Mouse (Mus musculus) intestine, postnatal 0 days (tissue): ENCODE results near the gene Dcpp1. TPM values are rescaled to one million over a fixed set of nuclear protein-coding genes. Genes with fewer than 3 reads are reported as not detected.
"Not testable (repeated sequence)": the region's sequence is repeated elsewhere in the genome, so short reads cannot be mapped to it uniquely, and the experiment has no call there.

ENCODE experiments used
- ATAC-seq: fragments of 200-750 bp; cut with Nextera tagmentation; 2 replicates; pipeline ENCODE4 v1.8.0; 2017; ENCODE audit warnings: mild to moderate bottlenecking, moderate TSS enrichment, moderate library complexity
- H3K27ac ChIP-seq: fragments of 300-500 bp; sonication (generic); 2 replicates; pipeline ENCODE4 v1.5.1; 2014; ENCODE audit warnings: mild to moderate bottlenecking, low read depth, low read length, moderate library complexity
- H3K27me3 ChIP-seq: fragments of 300-500 bp; sonication (generic); replicated peaks from 2 replicates; pipeline ENCODE4 v1.6.1; 2014; ENCODE audit warnings: low read length, mixed read lengths; ENCODE audit not compliant: control insufficient read depth, insufficient read depth
- H3K36me3 ChIP-seq: fragments of 300-500 bp; sonication (generic); 2 replicates; pipeline ENCODE4 v1.6.1; 2014; ENCODE audit warnings: mild to moderate bottlenecking, moderate library complexity; ENCODE audit not compliant: control insufficient read depth, insufficient read depth
- H3K4me1 ChIP-seq: fragments of 300-500 bp; sonication (generic); replicated peaks from 2 replicates; pipeline ENCODE4 v1.6.1; 2014; ENCODE audit warnings: antibody characterized with exemption, low read length, mixed read lengths; ENCODE audit not compliant: control insufficient read depth, insufficient read depth
- H3K4me2 ChIP-seq: fragments of 300-500 bp; sonication (generic); replicated peaks from 2 replicates; pipeline ENCODE4 v1.6.1; 2014; ENCODE audit warnings: low read depth, mild to moderate bottlenecking, moderate library complexity
- H3K4me3 ChIP-seq: fragments of 300-500 bp; sonication (generic); 2 replicates; pipeline ENCODE4 v1.5.1; 2014; ENCODE audit warnings: low read depth, low read length
- H3K9ac ChIP-seq: fragments of 300-500 bp; sonication (generic); 2 replicates; pipeline ENCODE4 v1.6.1; 2014; ENCODE audit warnings: mild to moderate bottlenecking, low read depth, low read length
- H3K9me3 ChIP-seq: fragments of 300-500 bp; sonication (generic); 2 replicates; pipeline ENCODE4 v1.6.1; 2016; ENCODE audit warnings: mixed run types; ENCODE audit not compliant: control insufficient read depth
- CTCF ChIP-seq: sonication (generic); IDR thresholded peaks from 2 replicates; pipeline ENCODE4 v1.5.1; 2016; ENCODE audit warnings: low read depth, mild to moderate bottlenecking, control low read depth, antibody characterized with exemption, moderate library complexity
- WGBS: fragments of 180-500 bp; shearing (Covaris S2); extraction: QIAGEN DNeasy Blood & Tissue Kit; methylation state at CpG from one replicate; pipeline ENCODE4 v1.1.7; 2014; 5-methylcytosine and 5-hydroxymethylcytosine counted together
- polyA plus RNA-seq: library from polyadenylated mRNA; unstranded; fragments of >200 nt; fragmentation: Nextera tagmentation; extraction: Ambion mirVana; gene quantifications from 2 replicates; pipeline ENCODE4 v1.2.1, GENCODE M21; 2015

Gene Dcpp1
- polyA plus RNA-seq, 1 experiment from 2014 or later: 6.3 TPM

DNA sequence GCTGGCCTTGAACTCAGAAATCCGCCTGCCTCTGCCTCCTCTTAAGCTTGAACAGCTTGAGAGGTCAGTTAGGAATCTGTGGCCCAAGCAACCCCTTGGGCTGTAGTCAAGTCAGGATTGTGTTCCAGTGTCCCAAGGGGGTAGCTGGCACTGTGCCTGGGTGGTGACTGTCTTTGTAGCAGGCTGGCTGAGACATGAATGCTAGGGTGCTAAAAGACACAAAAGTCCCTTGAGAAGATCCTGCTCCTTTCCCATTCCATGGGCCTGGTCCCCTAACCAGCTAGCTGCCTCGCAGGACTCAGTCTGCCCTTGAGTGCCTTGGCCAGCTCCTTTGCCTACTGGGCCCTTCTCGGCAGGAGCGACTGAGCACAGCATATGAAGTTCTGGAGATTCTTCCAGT, 17.8 kb upstream of the Dcpp1 start:
- no peaks in the 10 kb centered on the region for H3K36me3 ChIP-seq
- ATAC-seq: no peak
- H3K4me3 ChIP-seq: no peak overlapping the region
- no peaks in the 10 kb centered on the region for H3K9me3 ChIP-seq
- H3K4me2 ChIP-seq: no peak overlapping the region
- no peaks in the 10 kb centered on the region for H3K27me3 ChIP-seq
- H3K9ac ChIP-seq: no peak overlapping the region
- TF ChIP-seq CTCF: no peak
- no peaks in the 10 kb centered on the region for H3K4me1 ChIP-seq
- WGBS: 85% methylated on average over 4 of the region's 4 CpGs
- H3K27ac ChIP-seq: no peak overlapping the region

DNA sequence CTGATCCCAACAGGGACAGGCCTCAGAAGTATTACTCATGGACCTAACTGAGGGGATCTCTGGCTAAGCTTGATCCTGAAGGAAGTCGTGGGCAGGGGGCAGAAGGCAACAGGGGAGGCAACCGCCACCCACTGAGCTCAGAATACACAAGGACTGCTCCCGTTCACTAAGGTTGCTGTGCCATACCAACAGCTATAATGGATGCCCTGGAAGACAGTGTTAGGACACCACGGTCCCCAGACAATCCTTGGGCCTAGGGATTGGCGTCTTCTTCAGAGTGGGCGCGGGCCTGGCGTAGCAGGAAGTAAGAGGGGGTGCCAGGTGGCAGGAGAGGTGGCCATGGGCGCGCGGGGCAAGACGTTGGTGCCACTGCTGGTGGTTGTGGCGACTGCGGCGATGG, 12.9 kb upstream of the Dcpp1 start, which contains the start of gene Prss21:
Prss21 (plus strand) TSS at position 301 of the 400 bp plus-strand sequence.
- no peak within 1 kb of the TSS for H3K9ac ChIP-seq
- H3K4me1 ChIP-seq: no peaks in the 10 kb centered on the region
- WGBS: 86% methylated on average over 15 of the region's 15 CpGs
- no peak within 1 kb of the TSS for H3K4me3 ChIP-seq
- H3K27ac ChIP-seq: no peak within 1 kb of the TSS
- no peaks in the 10 kb centered on the region for H3K9me3 ChIP-seq
- ATAC-seq: no peak
- no peak for TF ChIP-seq CTCF
- H3K4me2 ChIP-seq: no peak within 1 kb of the TSS
- no peaks in the 10 kb centered on the region for H3K27me3 ChIP-seq
- no peaks in the 10 kb centered on the region for H3K36me3 ChIP-seq

DNA sequence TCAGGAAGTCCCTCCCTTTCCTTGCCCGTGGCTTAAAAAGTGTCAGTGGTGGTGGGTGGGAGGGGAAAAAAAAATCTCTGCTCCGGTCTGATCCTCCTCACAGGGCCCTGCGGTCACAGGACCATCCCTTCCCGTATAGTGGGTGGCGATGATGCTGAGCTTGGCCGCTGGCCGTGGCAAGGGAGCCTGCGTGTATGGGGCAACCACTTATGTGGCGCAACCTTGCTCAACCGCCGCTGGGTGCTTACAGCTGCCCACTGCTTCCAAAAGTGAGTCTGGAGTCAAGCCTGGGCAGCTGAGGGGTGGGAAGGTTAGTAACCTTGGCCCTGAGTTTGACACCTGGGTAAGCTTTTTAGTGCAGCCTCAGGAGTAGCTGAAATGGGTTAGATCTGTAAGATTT, 12.2 kb upstream of the Dcpp1 start:
- no peak for ATAC-seq
- Histone ChIP-seq H3K27me3 (no peaks in the 10 kb centered on the region), H3K4me3 (no peak overlapping the region), H3K4me1 (no peaks in the 10 kb centered on the region), H3K4me2 (no peak overlapping the region), H3K27ac (no peak overlapping the region), H3K36me3 (no peaks in the 10 kb centered on the region), H3K9me3 (no peaks in the 10 kb centered on the region), H3K9ac (no peak overlapping the region)
- no peak for TF ChIP-seq CTCF
- WGBS: 90% methylated on average over 11 of the region's 11 CpGs

DNA sequence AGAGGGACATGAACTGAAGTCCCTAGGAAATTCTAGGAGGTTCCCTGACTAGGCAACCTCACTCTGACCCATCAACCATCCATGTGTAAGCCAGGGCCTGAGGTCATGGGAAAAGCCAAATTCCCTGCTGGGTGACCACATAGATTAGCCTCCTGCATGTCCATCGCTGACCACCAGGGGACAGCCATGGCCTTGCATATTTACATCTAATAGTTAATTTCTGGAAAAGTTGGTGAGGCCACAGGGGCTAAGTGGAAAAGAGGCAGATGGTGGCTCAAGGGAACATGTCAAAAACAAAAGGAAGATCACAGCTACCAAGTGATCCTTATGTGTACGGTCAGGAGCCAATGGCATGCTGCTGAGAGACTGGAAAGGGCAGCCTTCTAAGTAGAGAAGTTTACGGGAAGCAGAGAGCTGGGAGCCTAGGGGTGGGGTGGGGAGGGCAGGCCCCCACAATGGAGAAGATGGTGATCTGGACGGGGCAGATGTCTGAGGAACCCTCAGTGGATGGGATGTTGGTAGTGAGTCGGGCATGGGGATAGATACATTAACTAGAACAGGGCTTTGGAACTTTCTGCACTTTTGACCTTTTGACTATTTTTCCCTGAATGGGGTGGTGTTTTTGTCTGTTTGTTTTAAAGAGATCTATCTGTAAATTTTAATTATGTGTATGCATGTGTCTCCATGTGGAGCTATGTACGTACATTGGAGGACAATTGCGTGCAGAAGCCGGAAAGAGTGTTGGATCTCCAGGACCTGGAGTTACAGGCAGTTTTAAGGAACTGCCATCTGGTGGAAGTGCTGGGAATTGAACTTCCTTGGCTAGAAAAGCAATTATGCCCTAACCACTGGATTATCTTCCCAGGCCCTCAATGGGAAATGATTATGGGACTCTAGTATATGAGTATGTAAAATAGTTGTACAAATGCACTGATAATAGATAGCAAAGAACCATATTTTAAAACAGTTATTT, 6.5 kb upstream of the Dcpp1 start:
- H3K36me3 ChIP-seq: no peaks in the 10 kb centered on the region
- no peak overlapping the region for H3K9ac ChIP-seq
- no peak overlapping the region for H3K4me3 ChIP-seq
- no peak overlapping the region for H3K4me2 ChIP-seq
- 41% methylated on average over 8 of the region's 8 CpGs for WGBS
- no peaks in the 10 kb centered on the region for H3K9me3 ChIP-seq
- H3K27me3 ChIP-seq: no peaks in the 10 kb centered on the region
- no peaks in the 10 kb centered on the region for H3K4me1 ChIP-seq
- H3K27ac ChIP-seq: no peak overlapping the region
- TF ChIP-seq CTCF: peak; percentile 93
- 0 out of 2 replicates have a peak, but pooled peaks have one; percentile 35 for ATAC-seq

DNA sequence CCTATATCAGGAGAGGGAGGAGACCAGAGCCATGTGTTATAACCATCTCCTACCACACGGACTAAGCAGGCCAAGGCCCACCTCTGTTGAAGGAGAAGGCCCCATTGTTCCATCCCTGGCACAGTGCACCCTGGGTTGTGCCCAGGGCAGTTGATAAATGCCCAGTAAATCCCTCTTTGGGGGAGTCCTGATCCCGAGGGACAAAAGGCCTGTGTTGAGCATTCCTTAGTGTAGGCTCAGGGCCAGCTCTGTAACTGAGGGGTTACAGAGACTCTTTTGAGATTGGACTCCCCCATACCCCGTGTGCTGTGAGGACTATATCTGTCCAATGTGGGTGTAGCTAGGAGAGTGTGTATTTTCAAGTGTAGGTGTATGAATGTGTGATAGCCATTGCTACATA, 3.9 kb upstream of the Dcpp1 start:
- H3K27me3 ChIP-seq: no peaks in the 10 kb centered on the region
- 48% methylated on average over 3 of the region's 3 CpGs for WGBS
- H3K27ac ChIP-seq: no peak overlapping the region
- H3K9me3 ChIP-seq: no peaks in the 10 kb centered on the region
- H3K9ac ChIP-seq: no peak overlapping the region
- H3K4me3 ChIP-seq: no peak overlapping the region
- ATAC-seq: no peak
- TF ChIP-seq CTCF: no peak
- no peaks in the 10 kb centered on the region for H3K36me3 ChIP-seq
- H3K4me1 ChIP-seq: no peaks in the 10 kb centered on the region
- H3K4me2 ChIP-seq: no peak overlapping the region

DNA sequence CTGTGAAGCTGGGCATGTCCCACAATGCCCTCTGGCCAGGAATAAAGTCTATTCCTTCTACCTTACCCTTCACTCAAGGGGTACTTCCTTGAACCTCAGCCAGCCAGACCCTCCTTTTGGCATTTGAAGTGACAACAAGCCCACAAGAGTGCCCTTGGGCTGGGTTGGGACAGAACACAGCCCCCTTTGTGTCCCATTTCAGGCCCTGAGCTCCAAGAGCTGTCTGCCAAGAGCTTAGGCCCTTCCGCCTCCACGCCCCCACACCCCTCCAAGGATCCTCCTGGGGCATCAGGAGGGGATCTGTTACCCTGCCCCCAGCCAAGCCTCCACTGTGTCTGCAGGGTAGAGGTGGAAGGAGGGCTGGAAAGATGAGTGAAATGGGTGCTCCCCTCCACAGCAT, 3.5 kb upstream of the Dcpp1 start:
- Histone ChIP-seq H3K27ac (no peak overlapping the region), H3K36me3 (no peaks in the 10 kb centered on the region), H3K4me3 (no peak overlapping the region), H3K4me1 (no peaks in the 10 kb centered on the region), H3K9ac (no peak overlapping the region), H3K4me2 (no peak overlapping the region), H3K27me3 (no peaks in the 10 kb centered on the region), H3K9me3 (no peaks in the 10 kb centered on the region)
- 97% methylated on average over 2 of the region's 2 CpGs for WGBS
- ATAC-seq: no peak
- TF ChIP-seq CTCF: no peak

DNA sequence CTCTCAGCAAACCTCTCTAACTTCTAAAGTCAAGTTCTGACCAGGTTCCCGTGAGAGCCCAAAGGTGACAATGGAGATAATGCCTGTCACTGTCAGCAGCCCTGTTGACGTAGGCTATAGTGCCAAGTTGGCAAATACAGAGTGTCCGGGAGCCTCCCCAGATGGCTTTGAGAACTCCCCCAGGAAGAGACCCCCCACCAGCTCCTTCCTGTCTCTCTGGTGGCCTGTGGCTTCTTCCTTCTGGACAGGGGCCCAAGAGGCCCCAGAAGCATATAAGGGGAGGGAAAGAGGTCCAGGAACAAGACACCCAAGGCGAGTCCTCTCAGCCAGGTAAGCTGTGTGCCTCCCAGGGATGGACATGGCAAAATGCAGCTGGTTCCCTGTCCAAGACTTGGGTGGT, 36.5 kb downstream of the Dcpp1 start, which contains the start of gene Dcpp3:
Dcpp3 (plus strand) TSS at position 301 of the 400 bp plus-strand sequence.
- ATAC-seq, H3K9me3 ChIP-seq, H3K27me3 ChIP-seq, H3K4me3 ChIP-seq, H3K4me2 ChIP-seq, H3K4me1 ChIP-seq, H3K27ac ChIP-seq, H3K36me3 ChIP-seq, H3K9ac ChIP-seq: not testable (repeated sequence)
- 59% methylated on average over 4 of the region's 4 CpGs for WGBS
